Mouse (Mus musculus) CD4-positive, CD25-positive, alpha-beta regulatory T cell, adult 2 months (primary cell): ENCODE measurements at regions not wholly inside any gene's neighbourhood (a gene's known extent, or its start where the extent isn't known, plus 50 kb on each side); places are given as distances from the start of the nearest gene placed in this dataset.

Experiments
- DNase-seq: peaks from one replicate; pipeline ENCODE4 v3.0.0-alpha.2; 2012; ENCODE audit warnings: low read depth, low spot score

DNA sequence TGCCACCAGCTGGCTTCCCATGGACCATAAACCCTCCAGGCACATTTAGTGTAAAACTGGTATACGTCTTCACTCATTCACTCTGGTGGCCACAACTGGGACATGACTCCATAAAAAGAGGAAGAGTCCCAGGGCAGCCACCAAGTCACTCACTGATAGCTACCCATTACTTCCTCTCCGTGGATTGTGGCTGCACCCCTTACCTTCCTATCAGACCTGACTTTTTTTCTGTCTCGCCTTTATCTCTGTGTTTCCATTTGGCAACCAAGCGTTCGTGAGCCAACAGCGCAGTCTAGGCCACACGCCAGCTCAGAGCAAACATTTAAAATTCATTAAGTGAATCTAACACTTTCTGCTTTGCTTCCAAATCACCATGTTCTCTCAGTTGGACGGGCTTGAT lies 53.9 kb upstream of the Slc44a1 start:
- no peak for DNase-seq

DNA sequence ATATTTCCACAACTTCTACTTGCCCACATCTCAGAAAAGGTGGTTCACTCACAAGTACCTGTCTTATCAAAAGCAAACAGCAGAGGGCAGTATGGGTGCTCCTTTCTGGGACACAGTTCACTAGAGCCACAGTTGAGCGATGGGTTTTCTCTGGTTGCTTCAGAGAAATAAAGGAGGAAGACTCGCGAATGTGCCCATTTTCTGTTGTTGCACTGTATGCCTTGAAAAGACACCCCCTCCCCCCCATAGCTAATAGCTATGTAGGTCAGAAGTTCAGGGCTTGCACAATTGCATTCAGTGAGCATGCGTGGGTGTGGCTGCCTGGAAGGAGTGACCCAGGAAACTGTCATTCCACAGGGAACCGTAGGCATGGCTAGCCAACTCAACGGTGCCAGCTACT lies 55.5 kb upstream of the Slc44a1 start:
- DNase-seq = peak; percentile 83

DNA sequence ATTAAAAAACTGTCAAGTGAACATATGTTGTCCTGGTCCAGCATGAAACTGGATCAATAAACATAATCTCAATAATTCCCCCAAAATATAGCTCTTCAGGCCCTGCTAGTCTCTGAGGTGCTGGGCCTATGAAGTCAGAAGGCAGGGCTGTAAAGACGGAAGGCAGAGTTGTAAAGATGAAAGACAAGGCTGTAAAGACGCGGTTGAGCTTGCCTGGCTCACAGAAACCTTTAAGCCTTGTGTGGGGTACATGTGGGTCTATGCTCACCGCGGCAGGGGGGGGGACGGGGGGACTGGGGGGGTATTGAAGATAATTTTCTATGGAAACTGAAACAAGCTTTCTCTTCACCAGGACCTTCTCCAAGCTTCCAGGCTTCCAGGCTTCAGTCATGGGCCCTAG lies 56.1 kb upstream of the Slc44a1 start:
- no peak for DNase-seq

DNA sequence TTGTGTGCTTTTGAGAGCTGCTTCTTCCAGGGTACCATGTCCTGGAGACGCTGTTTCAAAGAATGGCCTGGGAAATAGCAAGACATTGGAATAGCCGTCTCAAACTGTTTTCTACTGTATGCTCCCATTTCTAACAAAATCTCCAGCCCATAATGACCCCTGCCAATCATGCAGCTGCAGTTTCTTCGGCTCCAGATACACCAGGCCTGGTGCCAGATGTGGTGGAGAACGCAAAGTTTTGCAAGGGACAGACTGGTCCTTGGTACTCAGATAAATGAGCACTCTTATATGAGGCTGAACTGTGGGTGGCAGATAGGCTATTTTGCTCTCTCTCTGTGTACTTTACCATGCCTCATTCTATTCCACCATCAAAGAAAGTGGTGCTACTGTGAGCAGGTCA lies 58.2 kb upstream of the Slc44a1 start:
- DNase-seq = no peak

DNA sequence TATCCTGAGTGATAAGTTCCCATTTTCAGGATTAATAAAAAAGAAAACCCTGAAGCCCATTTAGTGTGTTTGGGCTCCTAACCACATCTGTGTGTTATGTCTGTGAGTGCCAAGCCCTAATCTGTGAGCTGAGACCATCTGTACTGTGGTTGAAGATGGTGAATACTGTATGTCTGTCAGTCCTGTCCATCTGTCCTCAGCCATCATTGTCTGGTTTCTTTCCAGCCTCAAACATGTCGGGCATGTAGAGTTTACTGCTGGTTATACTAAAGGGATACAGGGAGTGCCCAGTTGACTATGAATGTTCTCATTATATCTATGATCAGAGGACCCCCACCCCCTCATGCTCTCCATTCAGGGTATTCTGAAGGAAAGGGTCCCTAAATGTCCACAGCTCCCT lies 60.4 kb upstream of the Slc44a1 start:
- no peak for DNase-seq

DNA sequence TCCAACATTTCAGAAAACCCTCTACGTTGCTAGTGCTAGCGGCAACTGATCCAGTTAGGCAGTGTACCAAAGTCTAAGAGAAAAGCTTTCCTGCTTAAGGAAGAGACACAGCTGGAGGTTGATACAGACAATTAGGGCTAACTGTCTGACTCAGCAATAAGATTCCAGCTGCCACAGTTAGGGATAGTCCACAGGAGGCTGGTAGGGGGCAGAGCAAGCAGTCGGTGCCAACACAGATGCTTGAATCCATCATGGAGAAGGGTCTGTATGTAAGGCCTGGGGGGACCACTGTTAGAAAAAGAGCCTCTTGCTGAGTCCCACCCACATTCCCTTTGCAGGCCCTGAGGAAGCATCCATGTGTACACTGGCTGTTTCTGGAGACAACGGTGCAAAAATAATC lies 63.2 kb upstream of the Slc44a1 start:
- no peak for DNase-seq

DNA sequence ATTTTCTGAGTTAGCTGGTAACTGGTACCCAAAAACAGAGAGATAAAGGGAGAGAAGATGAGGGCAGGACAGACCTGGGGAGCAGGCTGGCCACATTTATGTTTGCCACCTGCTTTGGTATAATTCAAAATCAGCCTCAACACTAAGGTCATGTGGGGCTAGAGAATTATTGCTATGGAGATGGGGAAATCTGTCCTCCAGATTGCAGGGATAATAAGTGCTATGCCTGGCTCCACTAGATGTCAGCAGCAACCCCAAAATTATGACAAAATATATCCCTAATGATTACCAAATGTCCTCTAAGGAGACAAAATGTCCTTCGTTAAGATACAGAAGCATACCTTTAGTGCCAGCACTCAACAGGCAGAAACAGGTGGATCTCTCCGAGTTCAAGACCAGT lies 83.8 kb upstream of the Slc44a1 start:
- no peak for DNase-seq

DNA sequence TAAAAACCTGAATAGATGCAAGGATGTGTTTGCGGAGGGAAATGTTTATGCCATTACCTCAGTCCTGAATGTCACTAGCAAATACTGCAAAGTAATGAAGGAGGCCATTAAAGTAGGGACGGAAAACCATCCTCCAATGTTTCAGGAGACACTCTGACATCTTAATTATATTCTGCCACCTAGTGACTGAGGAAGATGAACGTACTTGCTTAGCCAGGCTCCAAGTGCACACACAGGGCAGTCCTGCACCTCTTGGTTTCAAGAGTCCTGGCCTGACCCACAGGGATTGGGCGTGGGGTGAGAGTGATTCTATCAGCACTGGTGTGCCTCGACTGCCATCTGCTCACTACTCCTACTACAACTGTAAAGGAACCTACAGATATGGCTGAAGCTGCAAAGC lies 85.3 kb upstream of the Slc44a1 start:
- DNase-seq = peak; percentile 32

DNA sequence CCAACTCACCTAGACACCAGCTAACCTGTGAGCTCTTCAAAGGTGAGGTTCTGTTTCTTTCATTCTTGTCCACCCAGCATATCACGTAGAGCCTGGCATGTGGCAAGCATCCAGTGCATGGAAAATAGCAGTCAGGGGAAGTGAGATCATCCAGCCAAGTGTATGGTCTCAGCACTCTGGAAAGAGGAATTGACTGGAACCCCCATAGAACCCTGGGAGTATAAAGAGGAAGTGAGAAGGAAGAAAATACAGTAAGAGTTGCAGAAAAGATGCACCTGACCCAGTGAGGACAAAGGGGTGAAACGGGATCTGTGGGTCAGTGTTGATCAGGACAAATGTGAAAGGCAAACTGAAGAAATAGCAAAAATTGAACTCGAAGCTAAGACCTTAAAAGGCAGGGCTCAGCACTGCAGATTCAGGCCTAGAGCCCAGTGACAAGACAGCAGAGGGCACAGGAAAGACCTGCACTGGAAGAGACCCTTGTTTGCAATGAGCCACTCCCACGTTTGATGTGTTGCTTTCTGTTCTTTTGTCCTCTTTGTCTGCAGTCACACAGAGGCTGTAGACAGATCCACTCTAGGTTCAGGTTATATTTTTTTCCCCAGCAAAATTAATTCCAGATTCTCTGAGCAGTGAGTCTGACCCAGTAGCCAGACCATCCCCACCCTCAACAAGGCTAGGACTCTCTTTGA lies 86.7 kb upstream of the Slc44a1 start:
- no peak for DNase-seq

DNA sequence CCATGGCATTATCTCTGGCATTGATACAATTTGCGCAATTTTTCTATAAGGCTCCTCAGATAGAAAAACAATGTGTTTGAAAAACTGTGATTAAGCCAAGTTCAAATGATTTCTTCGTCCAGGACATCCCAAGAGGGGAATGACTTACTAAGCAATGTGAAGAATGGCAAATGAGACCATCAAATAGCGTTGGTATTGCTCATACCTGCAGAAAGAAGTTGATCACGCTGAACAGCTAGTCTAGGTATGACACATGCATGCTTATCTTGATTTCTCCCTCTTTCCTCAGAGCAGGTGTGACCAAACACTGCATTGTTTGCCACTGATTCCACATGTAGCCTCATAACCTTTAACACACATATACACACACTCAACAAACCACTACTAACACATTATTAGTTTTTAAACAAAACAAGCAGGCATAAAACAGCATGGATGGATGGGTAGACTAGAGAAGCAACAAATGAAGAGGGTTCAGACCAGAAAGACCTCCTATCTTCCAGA lies 89.1 kb upstream of the Slc44a1 start:
- no peak for DNase-seq

DNA sequence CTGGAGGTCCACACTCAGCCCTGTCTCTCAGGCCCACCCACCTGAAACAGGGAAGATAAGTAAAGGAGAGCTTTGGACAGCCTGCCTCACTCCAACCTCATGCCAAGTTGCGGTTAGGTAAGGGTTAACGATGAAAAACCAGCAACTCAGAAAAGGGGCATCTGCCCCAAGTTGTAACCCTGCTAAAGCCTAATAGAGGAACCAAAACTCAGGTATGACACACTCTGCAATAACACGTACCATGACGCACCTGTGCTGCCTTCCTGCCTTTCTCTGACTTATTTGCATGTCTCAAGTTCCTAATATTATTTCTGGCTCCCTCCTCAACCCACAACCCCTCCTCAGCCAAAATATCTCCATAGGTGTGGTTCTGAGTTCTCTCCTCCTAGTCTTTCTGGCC lies 94.9 kb upstream of the Slc44a1 start:
- DNase-seq = no peak

DNA sequence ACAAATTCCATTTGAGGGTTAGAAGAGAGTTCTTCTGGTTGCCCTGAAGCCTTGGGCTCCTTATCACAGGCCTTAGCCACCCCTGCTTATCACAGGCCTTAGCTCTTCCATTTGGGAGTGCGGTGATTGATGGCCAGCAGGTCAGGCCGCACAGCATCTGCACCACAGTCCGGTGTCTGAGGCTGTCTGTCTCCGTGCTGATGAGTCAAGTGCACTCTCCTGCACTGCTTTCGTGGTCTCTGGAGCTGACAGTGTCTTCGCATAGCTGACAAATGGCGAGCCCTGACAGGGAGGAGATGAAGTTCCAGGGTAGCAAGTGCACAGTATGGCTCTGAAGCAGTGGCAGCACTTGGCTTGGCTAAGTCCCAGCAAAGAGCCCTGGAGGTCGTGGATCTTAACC lies 95.7 kb upstream of the Slc44a1 start:
- DNase-seq = no peak

DNA sequence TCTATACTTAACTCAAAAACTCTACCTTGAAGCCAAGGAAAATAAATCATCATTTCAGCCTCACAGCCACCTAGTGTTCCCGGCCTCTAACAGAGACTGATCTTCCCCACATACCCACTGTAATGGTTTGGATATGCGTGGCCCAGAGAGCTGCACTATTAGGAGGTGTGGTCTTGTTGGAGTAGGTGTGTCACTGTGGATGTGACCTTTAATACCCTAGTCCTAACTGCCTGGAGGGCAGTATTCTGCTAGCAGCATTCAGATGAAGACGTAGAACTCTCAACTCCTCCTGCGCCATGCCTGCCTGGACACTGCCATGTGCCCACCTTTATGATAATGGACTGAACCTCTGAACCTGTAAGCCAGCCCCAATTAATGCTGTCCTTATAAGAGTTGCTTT lies 99.0 kb upstream of the Slc44a1 start:
- no peak for DNase-seq

DNA sequence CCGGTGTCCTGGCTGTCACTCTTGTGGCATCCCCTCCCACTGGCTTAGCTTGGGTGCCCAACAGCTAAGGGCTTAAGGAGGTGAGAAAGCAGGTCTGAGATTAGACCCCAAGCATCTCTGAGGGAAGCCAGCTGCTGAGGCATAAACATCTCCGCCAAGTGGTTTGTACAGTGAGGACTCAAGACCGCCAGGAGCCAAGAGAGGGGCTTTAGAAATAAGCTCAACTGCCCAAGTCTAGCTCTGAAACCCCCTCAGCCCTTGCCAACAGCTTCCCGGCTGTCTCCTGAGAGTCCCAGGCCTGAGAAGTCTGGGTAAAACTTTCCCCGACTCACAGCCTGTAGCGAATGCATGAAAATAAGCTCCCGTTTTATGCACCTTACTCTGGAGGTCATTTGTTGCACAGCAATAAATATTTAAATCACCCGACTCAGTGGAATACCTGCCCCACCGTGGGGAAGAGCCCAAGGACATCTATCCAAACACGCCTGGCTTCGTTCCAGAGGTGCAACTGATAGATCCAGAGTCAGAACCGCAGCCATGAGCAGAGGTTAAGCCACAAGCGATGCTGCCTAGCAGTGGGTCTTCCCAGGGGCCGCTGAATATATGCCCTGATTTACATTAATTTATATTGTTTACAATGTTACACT lies 100.1 kb upstream of the Slc44a1 start:
- no peak for DNase-seq

DNA sequence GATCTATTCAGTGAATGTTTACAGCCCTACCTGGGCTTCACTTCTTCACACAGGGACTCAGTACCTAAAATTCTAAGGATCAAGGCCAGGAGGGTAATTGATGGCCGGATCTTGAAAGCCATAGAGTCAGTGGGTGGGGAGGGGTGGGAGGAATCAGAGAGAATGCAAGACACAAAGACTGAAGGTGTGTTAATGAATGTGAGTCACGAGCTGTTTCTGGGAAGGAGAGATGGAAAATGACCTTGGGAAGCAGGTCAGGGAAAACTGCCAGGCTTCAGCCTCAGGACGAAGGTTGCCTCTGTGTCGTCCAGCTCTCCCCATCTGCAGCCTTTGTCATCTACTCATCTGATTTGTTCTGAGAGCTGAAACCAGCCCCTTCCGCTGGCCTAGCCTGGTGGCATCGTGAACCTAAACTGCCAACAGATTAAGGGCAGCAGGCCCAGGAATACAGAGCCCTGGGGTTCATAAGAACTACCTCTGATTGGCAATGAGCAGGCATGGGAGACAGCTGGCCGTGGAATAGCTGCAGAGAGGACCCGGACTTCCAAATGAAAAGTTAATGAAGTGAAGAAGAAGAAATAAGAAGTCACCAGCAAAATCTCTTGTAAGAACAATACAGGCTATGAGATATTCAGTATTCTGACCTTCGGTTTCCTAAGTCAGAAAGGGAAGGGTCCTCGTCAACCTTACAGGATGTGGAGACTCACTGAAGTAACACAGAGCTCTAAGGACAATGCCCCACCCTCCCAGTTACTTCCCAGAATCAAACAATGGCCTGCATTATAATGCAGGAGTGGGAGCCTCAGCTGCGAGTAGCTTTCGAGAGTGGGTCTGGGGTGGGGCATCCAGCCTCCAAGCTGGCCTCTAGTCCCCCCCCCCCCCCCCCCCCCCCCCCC lies 100.8 kb upstream of the Slc44a1 start:
- no peak for DNase-seq

DNA sequence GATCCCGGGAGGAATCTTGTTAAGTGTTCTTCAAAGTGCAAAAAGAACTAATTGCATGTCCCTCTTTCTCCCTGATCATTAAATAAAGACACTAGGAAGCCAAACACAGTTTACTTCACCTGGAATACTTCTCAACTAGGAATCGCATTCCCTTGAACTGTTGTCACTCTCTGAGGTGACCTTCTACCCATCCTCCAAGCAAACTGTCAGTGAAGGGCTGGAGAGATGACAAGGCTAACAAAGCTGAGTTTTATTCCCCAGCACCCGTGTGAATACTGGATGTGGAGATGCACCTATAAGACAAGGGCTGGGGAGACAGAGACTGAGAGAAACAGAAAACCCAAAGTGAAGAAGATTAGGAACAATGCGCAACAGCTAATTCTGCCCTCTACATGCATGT lies 101.7 kb upstream of the Slc44a1 start:
- no peak for DNase-seq

DNA sequence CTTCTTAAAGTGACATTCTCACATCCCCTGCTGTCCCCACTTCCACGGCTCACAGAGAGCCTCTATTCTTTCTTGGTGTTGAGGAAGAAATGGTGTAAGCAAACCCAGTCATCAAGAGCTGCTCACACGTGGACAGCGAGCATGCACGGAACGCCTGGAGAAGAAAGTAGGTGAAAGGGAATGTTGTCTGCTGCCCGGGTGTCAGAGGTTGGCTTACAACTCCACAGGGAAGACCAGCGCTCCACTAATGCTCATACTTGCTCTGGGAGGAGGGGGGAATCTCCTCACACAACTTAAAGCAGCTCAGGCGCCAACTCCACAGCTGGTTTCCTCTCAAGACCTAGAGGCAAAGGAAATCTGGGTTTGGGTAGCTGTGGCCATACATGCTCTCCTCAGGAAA lies 102.4 kb upstream of the Slc44a1 start:
- DNase-seq = no peak

DNA sequence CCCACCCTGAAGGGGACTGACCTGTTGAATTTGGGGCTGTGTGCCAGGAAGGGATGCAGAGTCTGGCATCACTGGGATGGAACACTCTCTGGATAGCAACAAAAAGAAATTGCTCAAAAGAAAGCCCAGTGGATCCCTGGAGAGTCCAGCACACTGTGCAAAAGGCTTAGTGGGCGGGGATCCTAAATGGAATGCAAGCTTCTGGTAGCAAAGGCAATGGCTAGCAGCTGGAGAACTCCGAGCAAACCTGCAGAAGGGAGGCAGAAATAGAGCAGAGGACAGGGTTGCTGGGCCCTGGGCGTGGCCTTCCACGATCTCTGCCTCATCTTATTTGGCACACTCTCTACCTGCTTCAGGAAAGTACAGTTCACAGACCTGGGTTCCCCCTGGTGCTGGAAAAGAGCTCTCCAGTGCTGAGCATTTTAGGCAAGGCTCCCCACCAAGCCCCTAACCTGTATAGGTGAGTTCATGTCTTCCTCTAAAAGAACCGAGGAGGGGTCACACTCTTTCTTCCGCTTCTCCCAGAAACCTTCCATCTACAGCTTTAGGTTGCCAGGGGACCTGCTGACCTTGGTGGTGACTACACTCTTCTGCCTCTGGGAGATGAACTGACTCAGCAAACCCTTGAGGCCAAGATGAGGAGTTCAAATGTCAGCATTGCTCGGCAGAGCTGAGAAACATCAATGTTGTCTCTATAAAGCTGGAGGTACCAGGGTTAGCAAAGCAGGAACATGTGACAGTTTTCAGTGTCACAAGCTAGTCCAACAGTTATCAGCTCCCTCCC lies 112.6 kb upstream of the Slc44a1 start:
- DNase-seq = no peak

DNA sequence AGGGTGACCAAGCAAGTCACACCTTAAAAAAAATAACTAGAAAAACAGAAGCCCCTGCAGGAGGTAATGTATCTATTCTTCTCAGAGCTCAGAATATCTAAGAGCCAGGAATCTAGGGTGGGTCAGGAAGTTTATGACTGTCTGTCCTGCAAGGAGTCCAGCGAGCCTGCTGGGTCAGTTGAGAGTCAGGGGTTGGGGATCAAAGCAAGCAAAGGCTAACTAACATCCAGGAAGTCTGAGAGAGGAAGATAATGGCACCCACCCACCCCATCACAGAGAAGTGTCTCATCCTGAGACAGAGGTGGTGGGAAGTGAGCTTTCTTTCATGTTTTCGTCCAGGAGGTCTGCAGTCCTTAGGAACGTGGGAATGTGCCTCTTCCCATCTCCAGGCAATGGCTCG lies 116.4 kb upstream of the Slc44a1 start:
- DNase-seq = no peak

DNA sequence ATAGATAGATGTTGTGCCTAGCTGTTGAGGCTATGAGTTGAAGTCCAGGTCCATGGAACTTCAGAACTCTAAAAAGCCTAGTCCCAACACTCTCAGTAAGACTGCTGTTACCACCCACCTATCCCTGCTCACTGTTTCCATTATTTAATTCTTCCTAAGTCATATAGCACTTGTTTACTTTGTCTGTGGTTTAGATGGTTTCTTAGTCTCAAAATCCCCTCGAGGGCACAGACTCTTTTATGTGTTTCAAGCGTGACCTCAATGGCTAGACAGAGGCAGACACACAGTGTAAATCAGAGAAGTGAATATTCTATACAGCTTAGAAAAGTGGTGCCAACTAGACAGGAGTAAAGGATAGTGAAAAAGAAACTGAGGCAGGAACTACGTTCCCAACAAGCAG lies 117.0 kb upstream of the Slc44a1 start:
- peak; percentile 39 for DNase-seq

DNA sequence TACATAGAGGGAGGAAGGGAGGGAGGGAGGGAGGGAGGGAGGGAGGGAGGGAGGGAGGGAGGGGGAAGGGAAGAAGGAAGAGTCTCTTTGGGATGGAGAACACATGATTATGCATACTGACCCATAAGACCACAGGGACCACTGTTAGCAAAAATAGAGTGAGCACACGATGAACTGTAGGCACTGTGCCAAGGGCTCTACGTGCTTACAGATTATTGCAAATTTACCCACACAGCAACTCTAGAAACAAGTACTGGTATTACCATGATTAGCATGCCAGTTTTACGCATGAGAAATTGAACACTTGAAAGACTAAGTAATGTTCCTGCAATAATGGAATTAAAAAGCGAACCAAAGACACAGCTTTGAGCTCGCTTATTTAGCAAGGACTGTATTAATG lies 117.7 kb upstream of the Slc44a1 start:
- no peak for DNase-seq
